In the genomic region with DNA sequence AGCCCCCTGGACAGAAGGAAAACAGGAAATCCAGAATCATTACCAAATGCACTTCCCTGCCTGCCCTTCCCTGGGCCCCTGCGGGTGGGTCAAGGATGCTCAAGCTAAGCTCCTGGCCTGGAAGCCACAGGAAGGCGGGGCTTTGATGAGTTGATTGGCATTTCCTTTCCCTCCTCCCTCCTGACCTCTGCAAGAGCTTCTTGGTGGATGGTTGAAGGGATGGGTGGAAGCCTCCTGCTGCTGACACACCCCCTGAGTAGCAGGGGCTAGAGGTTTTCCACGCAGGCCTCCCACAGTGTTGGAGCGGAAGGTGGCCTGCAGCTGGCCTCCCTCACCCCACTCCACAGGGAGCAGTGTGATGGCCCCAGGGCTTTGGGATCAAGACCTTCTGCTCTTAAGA, we compare ENCODE assay signal across 21 mouse cellular contexts.
DNase-seq lines count a peak whose midpoint lies in the region; ATAC-seq and TF ChIP-seq lines count a peak whose summit lies in the region.
"Had no signal": no experiment of that assay in that cellular context is flagged by ENCODE, and none has a peak within 500 bp of the region (broad histone marks: within the 10 kb centered on the region; RNA-seq: fewer than 3 reads in every experiment).

No protein-coding gene starts in this region.

- H3K36me3 ChIP-seq in forebrain, embryonic 10.5 days (replicated peaks) = no peaks in the 10 kb centered on the region
- H3K36me3 ChIP-seq in forebrain, embryonic 11.5 days (ENCODE audit: control insufficient read depth, insufficient read depth, low read length) = no peaks in the 10 kb centered on the region
- no peaks in the 10 kb centered on the region for H3K36me3 ChIP-seq in stomach, embryonic 16.5 days (ENCODE audit: control insufficient read depth, insufficient read depth, low read length)
- no peaks in the 10 kb centered on the region for H3K36me3 ChIP-seq in stomach, postnatal 0 days (ENCODE audit: control insufficient read depth, insufficient read depth, low read length)
- no peaks in the 10 kb centered on the region for H3K36me3 ChIP-seq in kidney, embryonic 15.5 days
- H3K36me3 ChIP-seq: hindbrain, embryonic 15.5 days; limb, embryonic 12.5 days; midbrain, embryonic 13.5 days had no signal

- 40% methylated on average over 4 of the region's 4 CpGs for WGBS in forebrain, embryonic 10.5 days
- 52% methylated on average over 4 of the region's 4 CpGs for WGBS in forebrain, embryonic 11.5 days
- 49% methylated on average over 4 of the region's 4 CpGs for WGBS in stomach, embryonic 16.5 days
- 61% methylated on average over 4 of the region's 4 CpGs for WGBS in stomach, postnatal 0 days
- 39% methylated on average over 4 of the region's 4 CpGs for WGBS in kidney, embryonic 15.5 days

- H3K4me2 ChIP-seq in forebrain, embryonic 11.5 days (ENCODE audit: low read depth, low read length, severe bottlenecking) = no peak overlapping the region
- H3K4me2 ChIP-seq in stomach, embryonic 16.5 days (ENCODE audit: low read depth, low read length) = no peak overlapping the region
- no peak overlapping the region for H3K4me2 ChIP-seq in stomach, postnatal 0 days (replicated peaks; ENCODE audit: low read depth)
- no peak overlapping the region for H3K4me2 ChIP-seq in kidney, embryonic 15.5 days
- H3K4me2 ChIP-seq: hindbrain, embryonic 15.5 days; limb, embryonic 12.5 days; midbrain, embryonic 13.5 days had no signal

- peak overlapping the region; percentile 62 for H3K27ac ChIP-seq in forebrain, embryonic 10.5 days
- no peak overlapping the region for H3K27ac ChIP-seq in forebrain, embryonic 11.5 days (ENCODE audit: low read depth, low read length)
- H3K27ac ChIP-seq in stomach, embryonic 16.5 days (ENCODE audit: low read length) = no peak overlapping the region
- no peak overlapping the region for H3K27ac ChIP-seq in stomach, postnatal 0 days (replicated peaks)
- no peak overlapping the region for H3K27ac ChIP-seq in kidney, embryonic 15.5 days
- H3K27ac ChIP-seq: hindbrain, embryonic 15.5 days; left cerebral cortex, adult 2 months; limb, embryonic 12.5 days; macrophage; midbrain, embryonic 13.5 days had no signal

- no peak overlapping the region for H3K9ac ChIP-seq in forebrain, embryonic 11.5 days (ENCODE audit: low read length)
- no peak overlapping the region for H3K9ac ChIP-seq in stomach, embryonic 16.5 days (ENCODE audit: low read length)
- no peak overlapping the region for H3K9ac ChIP-seq in stomach, postnatal 0 days (ENCODE audit: low read length)
- H3K9ac ChIP-seq in kidney, embryonic 15.5 days = no peak overlapping the region
- H3K9ac ChIP-seq: forebrain, postnatal 0 days; hindbrain, embryonic 15.5 days; limb, embryonic 12.5 days; midbrain, embryonic 13.5 days had no signal

- no peak for TF ChIP-seq EP300 in stomach, postnatal 0 days (optimal IDR thresholded peaks at IDR 0.05)

- no peak overlapping the region for H3K4me3 ChIP-seq in forebrain, embryonic 10.5 days
- H3K4me3 ChIP-seq in forebrain, embryonic 11.5 days (ENCODE audit: low read depth, low read length) = no peak overlapping the region
- no peak overlapping the region for H3K4me3 ChIP-seq in stomach, embryonic 16.5 days (replicated peaks; ENCODE audit: low read length)
- no peak overlapping the region for H3K4me3 ChIP-seq in stomach, postnatal 0 days (ENCODE audit: low read depth, low read length)
- no peak overlapping the region for H3K4me3 ChIP-seq in kidney, embryonic 15.5 days (replicated peaks)
- H3K4me3 ChIP-seq: erythroblast, embryonic 14.5 days; hindbrain, embryonic 15.5 days; left cerebral cortex, adult 2 months; limb, embryonic 12.5 days; midbrain, embryonic 13.5 days had no signal

- H3K9me3 ChIP-seq in forebrain, embryonic 10.5 days = peaks cover 7% of the 10 kb centered on the region
- peaks cover 3% of the 10 kb centered on the region; the same call in 1 of the 2 replicates for H3K9me3 ChIP-seq in forebrain, embryonic 11.5 days (ENCODE audit: control insufficient read depth, low read length)
- no peaks in the 10 kb centered on the region for H3K9me3 ChIP-seq in stomach, embryonic 16.5 days (replicated peaks; ENCODE audit: control insufficient read depth, low read length)
- no peaks in the 10 kb centered on the region for H3K9me3 ChIP-seq in stomach, postnatal 0 days (ENCODE audit: control insufficient read depth, low read length)
- 0 out of 2 replicates have a peak, but pooled peaks cover 5% of the 10 kb centered on the region for H3K9me3 ChIP-seq in kidney, embryonic 15.5 days (replicated peaks)
- H3K9me3 ChIP-seq: hindbrain, embryonic 15.5 days; midbrain, embryonic 13.5 days had no signal

- DNase-seq in forebrain, embryonic 10.5 days (ENCODE audit: extremely low spot score, low spot score) = peak; percentile 45
- no peak for DNase-seq in forebrain, embryonic 11.5 days (ENCODE audit: low spot score)
- DNase-seq in stomach, postnatal 0 days (ENCODE audit: low spot score) = no peak
- no peak for DNase-seq in gastrocnemius, adult 18-20 months (ENCODE audit: low spot score)
- no peak for DNase-seq in layer of hippocampus, adult 9-10 months (ENCODE audit: low spot score)
- DNase-seq in thymus, postnatal 4 days = no peak
- DNase-seq: cerebellum, adult 11 months; forebrain, postnatal 0 days; gastrocnemius, postnatal 14 days; heart, postnatal 14 days; lung, adult 2 months had no signal

- H3K4me1 ChIP-seq in forebrain, embryonic 10.5 days = peaks cover 57% of the 10 kb centered on the region
- H3K4me1 ChIP-seq in forebrain, embryonic 11.5 days (replicated peaks; ENCODE audit: control insufficient read depth, insufficient read depth, low read length) = peaks cover 18% of the 10 kb centered on the region
- peaks cover 5% of the 10 kb centered on the region; the same call in 1 of the 2 replicates for H3K4me1 ChIP-seq in stomach, embryonic 16.5 days (ENCODE audit: control insufficient read depth, insufficient read depth, low read length)
- no peaks in the 10 kb centered on the region for H3K4me1 ChIP-seq in stomach, postnatal 0 days (replicated peaks; ENCODE audit: control insufficient read depth, insufficient read depth)
- peaks cover 28% of the 10 kb centered on the region for H3K4me1 ChIP-seq in kidney, embryonic 15.5 days

- no peak for ATAC-seq in forebrain, embryonic 11.5 days (replicated peaks; ENCODE audit: low FRiP score)
- 0 out of 2 replicates have a peak, but pooled peaks have one; percentile 34 for ATAC-seq in stomach, embryonic 16.5 days (ENCODE audit: insufficient read depth, low FRiP score)
- ATAC-seq in stomach, postnatal 0 days (ENCODE audit: low FRiP score, low TSS enrichment) = no peak
- peak; percentile 37; the same call in 1 of the 2 replicates for ATAC-seq in kidney, embryonic 15.5 days (replicated peaks; ENCODE audit: low FRiP score)
- ATAC-seq: forebrain, postnatal 0 days; midbrain, embryonic 13.5 days; Patski had no signal

- no peak for TF ChIP-seq CTCF in stomach, postnatal 0 days (IDR thresholded peaks at IDR 0.05; ENCODE audit: low read depth)

- H3K27me3 ChIP-seq in forebrain, embryonic 10.5 days (ENCODE audit: poor library complexity, severe bottlenecking) = no peaks in the 10 kb centered on the region
- H3K27me3 ChIP-seq in forebrain, embryonic 11.5 days (ENCODE audit: control insufficient read depth, insufficient read depth, low read length) = no peaks in the 10 kb centered on the region
- no peaks in the 10 kb centered on the region for H3K27me3 ChIP-seq in stomach, embryonic 16.5 days (ENCODE audit: control insufficient read depth, insufficient read depth, low read length)
- no peaks in the 10 kb centered on the region for H3K27me3 ChIP-seq in stomach, postnatal 0 days (ENCODE audit: control insufficient read depth, insufficient read depth, low read length)
- H3K27me3 ChIP-seq in kidney, embryonic 15.5 days = no peaks in the 10 kb centered on the region
- H3K27me3 ChIP-seq: CH12.LX; hindbrain, embryonic 15.5 days; limb, embryonic 12.5 days; midbrain, embryonic 13.5 days; Patski had no signal

Comparison
In these comparisons a context has a peak if more than half of its experiments do, and no peak if none do; other contexts are left out.
1. ATAC-seq: peak in stomach, embryonic 16.5 days (single experiment) and kidney, embryonic 15.5 days (single experiment); none in forebrain, embryonic 11.5 days (single experiment) and stomach, postnatal 0 days (single experiment).